Mouse (Mus musculus): ENCODE measurements around the gene Micu1.

The Micu1 gene

DNA sequence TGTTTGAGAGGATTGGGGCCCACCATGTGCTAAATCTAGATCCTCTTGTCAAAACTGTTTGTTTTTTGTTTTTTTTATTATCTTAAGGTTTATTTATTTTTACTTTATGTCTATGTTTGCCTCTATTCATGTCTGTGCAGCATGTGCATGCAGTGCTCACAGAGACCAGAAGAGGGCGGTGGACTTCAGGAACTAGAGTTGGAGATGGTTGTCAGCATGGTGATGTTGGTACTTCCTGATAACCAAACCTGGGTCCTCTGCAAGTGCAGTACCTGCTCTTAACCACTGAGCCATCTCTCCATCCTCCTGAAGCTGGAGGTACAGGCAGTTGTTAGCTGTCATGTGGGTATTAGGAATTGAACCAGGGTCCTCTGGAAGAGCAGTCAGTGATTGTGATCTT is 8.0 kb downstream of the Micu1 start:
- in situ Hi-C loops (cut with MboI; ENCODE audit: low pct_unique_long_range_greater_than_20kb in 1 of 2, low sequenced_read_pairs in 2 of 2, unreplicated experiment in 1 of 2) = loop anchor here in 1 of 2 experiments (10.0 kb wide), 1 partner anchor 105 kb away; no protein-coding TSS in a partner anchor

DNA sequence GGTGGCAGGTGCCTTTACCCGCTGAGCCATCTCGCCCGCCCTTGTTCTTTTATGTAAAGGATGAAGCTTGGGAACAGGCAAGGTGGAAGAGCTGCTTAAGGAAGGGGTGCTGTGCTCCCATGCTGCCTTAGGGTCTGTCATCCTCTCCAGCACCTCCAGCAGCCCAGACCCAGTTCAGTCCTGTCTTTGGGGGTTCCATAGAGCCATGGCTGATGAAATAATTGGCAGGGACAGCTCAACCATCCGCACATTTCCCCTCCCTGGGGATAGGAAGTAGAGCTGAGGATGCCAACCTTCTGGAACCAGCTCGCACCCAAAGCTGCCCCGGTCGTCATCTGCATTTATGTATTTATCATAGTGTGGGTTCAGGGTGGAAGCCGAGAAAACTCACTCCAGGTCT is 9.8 kb downstream of the Micu1 start:
- in situ Hi-C loops (cut with MboI; ENCODE audit: low pct_unique_long_range_greater_than_20kb in 1 of 2, low sequenced_read_pairs in 2 of 2, unreplicated experiment in 1 of 2) = loop anchor here in 1 of 2 experiments (10.0 kb wide), 1 partner anchor 103 kb away; no protein-coding TSS in a partner anchor

DNA sequence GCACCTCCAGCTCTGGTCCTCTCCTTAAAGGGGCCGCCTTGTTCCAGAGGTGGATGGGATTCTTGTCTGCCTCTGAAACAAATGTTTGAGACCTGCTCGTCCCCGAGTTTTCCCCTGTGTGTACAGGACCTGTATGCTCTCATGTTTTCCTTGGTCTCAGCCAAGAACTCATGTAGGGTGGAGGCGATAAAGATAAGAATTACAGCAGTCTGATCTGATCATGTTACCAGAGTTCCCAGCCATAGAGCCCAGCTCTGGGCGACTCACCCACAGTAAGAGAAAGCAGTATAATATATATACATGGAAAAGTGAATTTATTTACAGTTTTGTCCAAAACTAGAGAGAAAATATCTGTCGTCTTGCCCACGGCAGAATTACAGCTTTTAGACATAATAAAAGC is 17.7 kb downstream of the Micu1 start:
- in situ Hi-C loops (cut with MboI; ENCODE audit: low pct_unique_long_range_greater_than_20kb in 1 of 2, low sequenced_read_pairs in 2 of 2, unreplicated experiment in 1 of 2) = no loop called here

DNA sequence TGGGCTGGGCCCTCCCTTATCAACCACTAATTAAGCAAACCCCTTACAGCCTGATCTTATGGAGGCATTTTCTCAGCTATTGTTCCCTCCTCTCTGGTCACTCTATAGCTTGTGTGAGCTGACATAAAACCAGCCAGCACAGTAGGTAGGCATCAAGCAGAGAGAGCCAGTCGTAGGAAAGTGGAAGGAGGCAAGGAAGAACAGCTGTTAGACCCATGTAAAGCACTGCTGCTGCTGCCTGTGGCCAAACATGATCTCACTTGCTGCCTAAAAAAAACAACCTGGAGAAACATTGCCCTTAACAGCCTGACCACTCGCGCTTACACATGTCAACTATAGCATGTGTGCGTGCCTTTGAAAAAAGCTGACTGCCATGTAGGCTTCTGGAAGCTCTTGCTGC is 19.3 kb downstream of the Micu1 start:
- in situ Hi-C loops (cut with MboI; ENCODE audit: low pct_unique_long_range_greater_than_20kb in 1 of 2, low sequenced_read_pairs in 2 of 2, unreplicated experiment in 1 of 2) = no loop called here

DNA sequence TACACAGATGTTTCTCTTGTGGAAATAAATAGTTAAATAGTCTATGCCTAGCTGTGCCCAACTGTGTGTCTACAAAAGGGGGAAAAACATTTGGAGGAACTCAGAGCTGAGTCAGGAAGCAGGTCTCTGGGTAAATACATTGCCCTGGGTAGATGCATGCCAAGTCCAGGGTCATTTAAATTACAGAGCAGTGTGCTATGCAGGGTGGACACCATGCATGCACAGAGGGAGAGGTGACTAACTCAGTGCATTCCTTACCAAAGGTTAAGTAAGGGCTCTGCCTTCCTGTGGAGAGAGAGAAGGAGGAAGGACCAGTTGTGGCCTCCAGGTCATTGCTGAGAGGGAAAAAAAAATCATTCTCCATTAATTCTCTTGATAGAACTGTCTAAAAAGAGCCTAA is 22.4 kb downstream of the Micu1 start:
- in situ Hi-C loops (cut with MboI; ENCODE audit: low pct_unique_long_range_greater_than_20kb in 1 of 2, low sequenced_read_pairs in 2 of 2, unreplicated experiment in 1 of 2) = no loop called here

DNA sequence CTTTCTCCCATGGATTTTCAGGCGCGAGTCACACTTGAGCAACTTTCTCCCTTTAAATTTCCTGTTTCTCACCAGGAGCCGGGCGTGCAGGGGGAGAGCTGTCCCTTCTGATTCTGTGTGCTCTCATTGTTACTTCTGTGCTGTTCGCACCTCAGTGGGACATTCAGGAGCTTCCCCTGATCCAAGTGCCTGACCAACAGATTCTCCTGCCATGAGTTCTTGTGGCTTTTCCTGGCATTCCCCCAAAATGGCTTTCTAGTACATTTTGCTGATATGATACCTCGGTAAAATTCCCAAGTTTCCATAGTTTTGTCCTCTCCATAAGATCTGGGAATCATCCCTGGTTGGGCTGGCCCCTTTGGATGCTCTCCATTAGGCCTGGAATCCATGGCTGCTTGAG is 25.0 kb downstream of the Micu1 start:
- in situ Hi-C loops (cut with MboI; ENCODE audit: low pct_unique_long_range_greater_than_20kb in 1 of 2, low sequenced_read_pairs in 2 of 2, unreplicated experiment in 1 of 2) = no loop called here

DNA sequence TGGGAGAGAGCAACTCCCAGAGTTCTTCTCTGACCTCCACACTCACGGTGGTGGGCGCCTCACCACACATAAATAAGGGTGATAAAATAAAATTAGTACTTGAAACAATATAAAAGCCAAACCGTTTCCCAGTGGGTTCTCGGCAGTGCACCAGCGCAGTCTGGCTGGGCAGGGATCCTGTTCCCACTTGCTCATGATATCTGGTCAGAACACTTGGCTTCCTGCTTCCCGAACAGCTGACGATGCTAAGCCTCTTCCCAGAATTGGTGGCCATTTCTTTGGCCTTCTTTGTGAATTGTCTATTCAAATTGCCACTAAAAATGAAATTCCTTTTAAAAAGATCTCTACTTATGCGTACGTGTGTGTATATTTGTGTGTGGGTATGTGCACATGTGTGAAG is 27.0 kb downstream of the Micu1 start:
- in situ Hi-C loops (cut with MboI; ENCODE audit: low pct_unique_long_range_greater_than_20kb in 1 of 2, low sequenced_read_pairs in 2 of 2, unreplicated experiment in 1 of 2) = no loop called here

DNA sequence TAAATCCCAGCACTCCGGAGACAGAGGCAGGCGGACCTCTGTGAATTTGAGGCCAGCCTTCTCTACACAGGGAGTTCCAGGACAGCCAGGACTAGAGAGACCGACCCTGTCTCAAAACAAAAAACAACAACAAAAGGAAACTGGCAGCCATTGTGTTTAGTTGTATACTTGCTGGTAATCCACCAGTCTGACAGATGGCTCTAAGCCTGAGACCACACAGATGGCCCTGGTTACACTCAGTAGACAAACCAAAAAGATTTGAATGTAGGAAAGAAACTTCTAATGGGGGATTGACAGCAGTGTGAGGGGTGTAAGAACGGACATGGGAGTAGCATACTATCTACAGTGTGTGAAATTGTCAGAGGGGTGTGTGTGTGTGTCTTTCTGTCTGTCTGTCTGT is 27.6 kb downstream of the Micu1 start:
- in situ Hi-C loops (cut with MboI; ENCODE audit: low pct_unique_long_range_greater_than_20kb in 1 of 2, low sequenced_read_pairs in 2 of 2, unreplicated experiment in 1 of 2) = no loop called here

DNA sequence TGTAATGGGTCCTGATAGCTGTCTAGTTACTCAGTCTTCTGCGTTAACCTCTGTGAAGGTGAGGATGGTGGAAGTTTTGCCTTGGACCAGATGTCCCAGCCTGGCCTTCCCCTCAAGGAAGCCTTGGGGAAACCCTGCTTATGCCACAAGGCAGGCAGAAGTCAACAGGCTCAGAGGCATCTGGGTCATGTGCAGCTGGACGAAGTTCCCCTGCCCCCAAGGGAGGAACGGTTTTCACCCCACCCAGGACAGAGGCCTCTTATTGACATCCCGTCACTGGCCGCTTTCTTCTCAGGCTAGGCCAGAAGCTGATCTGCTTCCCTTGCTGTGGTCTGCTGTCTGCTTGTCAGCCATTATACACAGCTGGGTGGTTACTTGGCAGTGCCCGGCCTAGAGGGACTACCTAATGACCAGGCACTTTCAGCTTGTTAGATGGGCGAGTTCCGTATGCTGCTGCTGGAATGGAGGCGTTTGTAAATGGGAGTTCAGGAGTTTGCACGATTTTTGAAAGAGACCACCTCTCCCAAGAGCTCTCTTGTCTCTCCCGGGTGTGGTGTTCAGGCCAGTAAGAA is 33.8 kb downstream of the Micu1 start:
- in situ Hi-C loops (cut with MboI; ENCODE audit: low pct_unique_long_range_greater_than_20kb in 1 of 2, low sequenced_read_pairs in 2 of 2, unreplicated experiment in 1 of 2) = no loop called here

DNA sequence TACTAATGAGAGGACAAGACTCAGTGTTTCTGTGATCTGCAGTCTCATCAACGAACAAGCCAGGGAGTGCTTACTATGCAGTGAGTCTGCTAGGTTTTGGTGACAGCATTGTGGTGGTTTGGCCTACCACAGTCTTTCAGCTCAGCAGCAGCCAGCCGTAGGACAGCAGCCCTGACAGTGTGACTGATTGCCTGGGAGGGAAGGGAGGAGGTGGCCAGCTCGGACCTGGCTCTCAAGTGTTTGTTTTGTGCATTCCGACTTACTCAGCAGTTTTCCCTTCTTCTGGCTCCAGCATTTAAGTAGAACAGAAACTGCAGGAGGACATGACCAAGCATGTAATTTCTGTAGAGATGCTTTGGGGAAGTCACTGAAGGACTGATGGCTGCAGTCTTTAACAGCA is 39.2 kb downstream of the Micu1 start:
- in situ Hi-C loops (cut with MboI; ENCODE audit: low pct_unique_long_range_greater_than_20kb in 1 of 2, low sequenced_read_pairs in 2 of 2, unreplicated experiment in 1 of 2) = no loop called here

DNA sequence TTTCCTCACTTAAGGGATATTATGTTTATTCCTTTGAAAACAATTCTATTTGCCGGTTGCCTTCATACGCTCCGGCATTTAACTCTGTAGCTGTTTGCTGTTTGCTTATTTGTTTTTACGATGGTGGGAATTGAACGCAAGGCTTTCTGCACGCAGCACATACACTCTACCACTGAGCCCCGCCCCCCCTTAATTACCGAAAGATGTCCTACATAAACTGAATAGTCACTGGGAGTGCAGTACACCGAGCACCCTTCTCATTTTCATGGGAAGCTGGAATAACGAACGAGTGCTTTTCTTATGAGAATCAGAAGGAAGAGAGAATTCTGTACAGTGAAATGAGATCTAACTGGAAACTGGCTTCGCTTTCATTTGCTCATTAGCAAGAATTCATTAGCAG is 41.1 kb downstream of the Micu1 start:
- in situ Hi-C loops (cut with MboI; ENCODE audit: low pct_unique_long_range_greater_than_20kb in 1 of 2, low sequenced_read_pairs in 2 of 2, unreplicated experiment in 1 of 2) = no loop called here

DNA sequence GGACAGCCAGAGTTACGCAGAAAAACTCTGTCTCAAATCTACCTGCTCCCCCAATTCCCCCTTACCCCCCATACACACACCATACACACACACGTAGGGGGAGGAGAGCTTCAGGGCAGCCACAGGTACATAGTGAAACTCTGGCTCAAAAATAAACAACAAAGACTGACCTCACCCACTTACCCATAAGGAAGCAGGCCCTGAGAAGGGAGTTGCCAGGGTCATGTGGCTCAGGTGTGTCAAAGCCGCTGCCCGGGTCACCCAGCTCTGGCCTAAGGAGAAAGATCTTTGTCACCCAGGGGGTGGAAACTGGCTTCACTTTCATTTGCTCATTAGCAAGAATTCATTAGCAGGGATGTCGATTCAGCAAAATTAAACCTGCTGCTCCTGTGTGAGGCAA is 41.7 kb downstream of the Micu1 start:
- in situ Hi-C loops (cut with MboI; ENCODE audit: low pct_unique_long_range_greater_than_20kb in 1 of 2, low sequenced_read_pairs in 2 of 2, unreplicated experiment in 1 of 2) = no loop called here

DNA sequence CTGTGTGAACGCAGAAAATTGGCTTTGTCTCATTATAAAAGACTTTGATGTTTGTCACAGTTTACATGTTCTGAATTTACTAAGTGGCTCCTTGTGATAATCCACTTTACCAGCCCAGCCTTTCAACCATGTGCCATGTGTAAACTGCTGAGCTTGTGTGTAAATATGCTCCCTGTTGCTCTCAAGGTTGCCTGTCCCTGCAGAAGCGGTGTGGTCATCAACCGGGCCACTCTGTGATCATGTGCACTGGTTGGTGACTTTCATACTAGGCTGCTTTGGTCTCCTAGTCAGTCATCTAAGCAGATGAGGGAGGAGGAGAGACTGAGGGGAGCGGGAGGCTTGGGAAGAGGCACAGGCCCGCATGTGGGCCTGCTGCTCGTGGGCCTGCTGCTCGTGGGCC is 45.1 kb downstream of the Micu1 start:
- in situ Hi-C loops (cut with MboI; ENCODE audit: low pct_unique_long_range_greater_than_20kb in 1 of 2, low sequenced_read_pairs in 2 of 2, unreplicated experiment in 1 of 2) = no loop called here

DNA sequence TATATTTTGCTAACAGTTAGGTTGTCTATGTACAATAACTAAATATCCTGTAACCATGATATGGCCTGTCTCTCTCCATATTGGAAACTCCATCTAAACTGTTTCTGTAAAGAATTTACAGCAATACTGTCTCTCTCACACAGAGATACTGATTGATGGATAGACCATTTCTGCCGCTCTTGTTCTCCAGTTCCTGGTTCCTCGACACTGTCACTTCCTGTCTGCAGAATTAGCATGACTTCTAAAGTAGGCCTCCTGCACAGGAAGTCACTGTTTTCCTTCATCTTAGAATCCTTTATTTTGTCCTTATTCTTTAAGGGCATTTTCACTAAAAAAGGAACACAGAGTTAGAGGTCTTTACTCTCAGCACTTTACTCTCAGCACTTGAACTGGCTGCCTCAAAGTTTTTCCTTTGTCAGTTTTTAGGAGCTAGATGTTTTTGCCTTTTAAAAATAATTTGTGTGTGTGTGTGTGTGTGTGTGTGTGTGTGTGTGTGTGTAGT is 46.5 kb downstream of the Micu1 start:
- in situ Hi-C loops (cut with MboI; ENCODE audit: low pct_unique_long_range_greater_than_20kb in 1 of 2, low sequenced_read_pairs in 2 of 2, unreplicated experiment in 1 of 2) = no loop called here

DNA sequence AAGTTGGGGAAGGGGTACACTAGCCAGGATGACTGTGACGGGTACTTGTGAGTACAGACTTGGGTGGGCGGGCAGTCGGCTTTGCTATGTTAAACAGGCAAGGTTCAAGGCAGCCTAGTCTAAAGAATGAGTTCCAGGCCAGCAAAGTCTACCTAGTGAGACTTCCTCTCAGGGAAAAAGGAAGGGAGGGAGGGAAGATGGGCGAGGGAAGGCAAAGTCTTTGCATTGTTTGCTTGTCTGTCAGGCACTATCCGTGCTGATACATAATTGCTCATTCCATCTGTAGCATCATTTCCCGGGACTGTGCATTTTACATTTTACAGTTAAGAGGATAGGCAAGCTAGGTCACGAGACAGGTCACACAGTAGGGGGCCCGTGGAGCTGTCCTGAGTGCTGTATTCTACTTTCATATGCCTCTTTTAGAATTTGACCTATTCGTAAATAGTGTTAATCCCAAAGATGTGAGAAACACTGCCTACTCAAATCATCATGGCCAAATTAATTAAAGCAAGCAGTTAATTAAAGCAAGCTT is 51.3 kb downstream of the Micu1 start:
- in situ Hi-C loops (cut with MboI; ENCODE audit: low pct_unique_long_range_greater_than_20kb in 1 of 2, low sequenced_read_pairs in 2 of 2, unreplicated experiment in 1 of 2) = no loop called here

DNA sequence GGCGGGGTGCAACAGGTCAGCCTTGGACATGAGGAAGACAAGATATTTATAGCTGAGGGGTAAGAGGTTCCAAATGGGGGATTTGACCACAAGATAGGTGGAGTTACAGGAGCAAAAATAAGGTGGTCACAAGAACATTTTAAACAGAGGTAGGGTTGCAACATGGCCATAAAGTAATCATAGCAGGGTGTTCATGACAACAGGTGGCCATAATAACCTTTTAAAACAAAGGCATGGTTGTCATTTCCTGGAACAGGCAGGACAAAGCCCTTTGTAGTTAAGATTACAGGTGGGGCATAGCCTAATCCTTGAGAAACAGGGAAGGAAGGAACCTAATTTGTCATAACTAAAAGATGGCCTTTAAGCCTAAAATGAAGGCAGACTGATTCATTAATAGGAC is 51.8 kb downstream of the Micu1 start:
- in situ Hi-C loops (cut with MboI; ENCODE audit: low pct_unique_long_range_greater_than_20kb in 1 of 2, low sequenced_read_pairs in 2 of 2, unreplicated experiment in 1 of 2) = no loop called here

DNA sequence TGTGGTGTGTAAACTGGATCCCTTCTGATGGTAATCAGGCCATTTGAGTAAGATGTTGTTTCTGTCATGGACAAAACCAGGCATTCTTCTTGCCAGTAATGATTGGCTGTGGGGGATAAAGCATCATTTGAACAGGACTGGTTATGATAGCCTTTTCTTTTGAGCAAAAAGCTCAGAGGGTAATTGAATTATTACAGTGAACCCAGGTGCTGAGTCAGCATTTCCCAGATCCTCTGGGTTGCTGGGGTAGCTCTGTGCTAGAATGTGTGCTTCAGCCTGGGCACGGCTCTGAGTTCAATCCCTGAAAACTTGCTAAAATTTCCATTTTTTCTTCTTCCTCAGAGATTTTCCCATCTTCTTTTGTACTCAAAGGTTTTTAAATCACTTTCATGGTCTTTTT is 52.6 kb downstream of the Micu1 start:
- in situ Hi-C loops (cut with MboI; ENCODE audit: low pct_unique_long_range_greater_than_20kb in 1 of 2, low sequenced_read_pairs in 2 of 2, unreplicated experiment in 1 of 2) = no loop called here

DNA sequence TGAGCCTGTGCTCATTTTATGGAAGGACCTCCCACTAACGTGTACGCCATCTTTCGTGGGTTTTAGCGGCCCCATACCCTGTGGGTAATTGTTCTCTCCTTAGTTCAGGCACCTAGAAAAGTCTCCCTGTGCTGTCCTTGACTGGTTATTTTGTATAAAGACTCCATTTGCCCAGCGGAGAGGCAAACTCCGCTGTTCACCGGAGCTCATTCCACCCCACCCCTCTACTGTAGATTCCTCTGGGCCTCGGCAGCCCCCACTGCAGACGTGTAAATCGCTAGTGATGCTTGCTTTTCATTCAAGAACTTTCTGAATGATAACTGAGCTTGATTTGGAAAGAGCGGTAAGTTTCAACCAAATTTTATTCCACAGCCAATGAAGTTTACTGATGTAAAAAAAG is 53.4 kb downstream of the Micu1 start:
- in situ Hi-C loops (cut with MboI; ENCODE audit: low pct_unique_long_range_greater_than_20kb in 1 of 2, low sequenced_read_pairs in 2 of 2, unreplicated experiment in 1 of 2) = no loop called here

DNA sequence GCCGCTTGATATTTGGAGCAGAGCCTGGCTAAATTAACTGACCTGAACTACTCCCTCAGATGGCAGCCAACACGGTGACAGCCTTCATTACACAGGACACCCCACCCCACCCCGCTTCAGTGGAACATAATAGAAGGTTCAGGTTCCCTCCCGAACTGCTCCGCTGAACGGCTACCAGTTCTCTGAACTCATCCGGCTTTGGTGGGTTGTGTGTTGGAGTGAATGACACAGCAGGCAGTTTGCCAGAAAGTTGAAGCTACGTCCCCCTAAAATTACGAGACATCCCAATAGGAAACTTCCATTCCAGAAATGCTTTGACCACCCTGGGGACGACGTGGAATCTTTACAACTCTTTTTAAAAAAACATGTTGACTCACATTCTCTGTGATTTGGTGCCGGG is 53.8 kb downstream of the Micu1 start:
- in situ Hi-C loops (cut with MboI; ENCODE audit: low pct_unique_long_range_greater_than_20kb in 1 of 2, low sequenced_read_pairs in 2 of 2, unreplicated experiment in 1 of 2) = no loop called here

DNA sequence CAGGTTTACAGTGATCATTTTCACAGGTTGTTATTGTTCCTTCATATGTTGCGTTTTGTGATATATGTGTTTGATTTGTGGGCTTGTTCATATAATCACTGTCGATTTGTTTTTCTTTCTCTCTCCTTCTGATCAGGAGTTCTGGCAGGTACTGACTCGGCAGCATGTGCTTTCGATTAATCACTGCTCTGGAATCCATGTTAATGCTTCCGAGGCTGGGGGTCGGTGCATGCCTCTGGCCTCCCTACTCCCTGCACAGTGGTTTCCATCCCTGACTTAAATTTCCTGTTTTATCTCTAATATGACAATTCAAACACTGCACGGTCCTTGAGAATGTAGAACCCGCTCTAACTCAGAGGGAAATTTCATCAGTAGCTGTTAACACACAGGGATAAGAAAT is 54.3 kb downstream of the Micu1 start:
- in situ Hi-C loops (cut with MboI; ENCODE audit: low pct_unique_long_range_greater_than_20kb in 1 of 2, low sequenced_read_pairs in 2 of 2, unreplicated experiment in 1 of 2) = no loop called here

DNA sequence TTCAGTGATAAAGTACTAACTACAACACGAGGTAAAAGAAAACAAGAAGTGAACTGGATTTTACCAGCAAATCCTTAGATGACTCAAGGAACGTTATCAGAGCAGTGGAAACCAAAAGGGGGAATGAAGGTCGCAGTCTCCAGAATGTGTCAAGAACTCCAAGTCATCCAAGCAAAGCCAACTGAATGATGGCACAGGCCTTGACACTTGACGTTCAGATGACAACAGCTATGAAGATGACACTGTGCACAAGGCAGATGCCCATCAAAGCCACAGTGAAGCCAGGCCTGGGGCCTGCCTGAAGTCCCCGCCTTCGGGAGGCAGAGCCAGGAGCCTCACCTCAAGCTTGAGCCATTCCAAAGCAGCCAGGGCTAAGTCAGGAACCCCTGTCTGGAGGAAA is 62.5 kb downstream of the Micu1 start:
- in situ Hi-C loops (cut with MboI; ENCODE audit: low pct_unique_long_range_greater_than_20kb in 1 of 2, low sequenced_read_pairs in 2 of 2, unreplicated experiment in 1 of 2) = no loop called here

Measured in mouse embryonic stem cell (cell line).